Mouse (Mus musculus) cerebellum, adult 11-12 months (tissue): ENCODE measurements around the gene Kat7.

Experiments used
- DNase-seq: peaks from one replicate; pipeline ENCODE4 v3.0.0; 2022

Kat7 gene

DNA sequence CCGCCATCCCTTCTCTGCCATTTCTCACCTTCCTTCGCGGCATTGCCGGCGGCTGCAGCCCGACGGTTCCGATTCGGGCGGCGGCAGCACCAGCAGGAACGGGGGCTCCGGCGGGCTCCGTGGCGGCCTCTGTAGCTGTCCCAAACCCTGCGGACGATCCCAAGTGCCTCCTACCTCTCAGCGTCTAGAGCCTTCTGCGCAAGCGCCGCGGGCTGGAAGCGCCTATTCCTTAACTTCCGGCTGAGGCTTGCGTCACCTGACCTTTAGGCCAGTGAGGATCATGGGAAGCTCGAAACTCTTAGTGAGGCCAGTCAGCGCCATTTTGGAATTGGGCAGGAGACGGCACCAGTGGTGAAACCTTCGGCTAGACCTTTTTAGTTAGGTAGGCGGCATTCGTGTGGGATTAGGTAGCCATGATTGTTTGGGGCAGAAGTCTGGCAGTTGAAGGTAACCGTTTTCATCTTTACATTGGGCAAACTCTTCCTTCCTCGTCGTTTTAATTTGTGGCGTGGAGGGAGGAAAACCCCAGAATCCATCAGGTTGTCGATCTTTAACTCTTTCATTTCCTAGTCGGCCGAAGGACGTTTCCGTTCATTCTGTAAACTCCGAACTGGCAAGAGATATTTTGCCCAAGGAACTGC, at the start of gene Kat7:
TSS of gene Kat7 (minus strand) at position 240 of the 641 bp plus-strand sequence.
- DNase-seq = peak; percentile 99

DNA sequence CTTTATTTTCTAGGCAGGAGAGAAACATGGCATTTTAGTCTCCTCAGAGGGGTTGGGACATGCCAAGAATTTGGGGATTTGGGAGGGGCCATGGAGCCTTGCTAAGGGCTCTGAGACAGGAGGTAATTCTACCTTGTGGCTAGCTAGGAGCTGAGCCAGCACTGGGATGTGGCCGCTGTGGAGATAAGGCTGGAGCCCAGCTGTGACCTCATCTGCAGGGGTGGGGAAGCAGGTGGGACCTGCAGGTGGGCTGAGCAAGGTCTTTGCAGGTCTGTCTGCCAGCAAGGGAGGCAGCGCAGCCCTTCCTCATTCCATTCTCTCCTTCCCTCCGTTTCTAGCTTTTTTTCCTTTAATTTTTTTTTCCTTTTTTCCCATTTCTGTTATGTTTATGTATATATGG, 48.2 kb upstream of the Kat7 start:
- no peak for DNase-seq

GRCm38 (mm10) chr11:95356469-95357273, 46.6 kb upstream of the Kat7 start:
- no peak for DNase-seq

DNA sequence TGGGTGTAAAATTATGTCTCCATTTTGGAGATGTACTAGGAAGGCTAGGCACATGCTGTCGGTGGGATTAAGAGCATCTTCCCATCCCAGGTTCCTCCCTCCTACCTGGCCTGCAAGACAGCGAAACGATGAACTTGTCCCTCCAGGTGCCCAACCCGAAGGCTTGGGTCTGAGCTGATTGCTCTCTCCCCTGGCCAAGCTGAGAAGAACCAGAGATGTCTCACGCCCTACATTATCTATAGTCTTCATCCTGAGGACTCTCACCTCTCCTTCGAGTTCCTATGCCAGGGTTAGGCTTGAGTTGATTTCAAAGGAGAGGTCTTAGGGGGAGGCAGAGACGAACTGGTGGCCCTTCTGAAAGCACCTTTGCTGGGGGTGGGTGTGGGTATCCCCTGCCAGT, 46.0 kb upstream of the Kat7 start:
- no peak for DNase-seq

GRCm38 (mm10) chr11:95355661-95356011, 45.6 kb upstream of the Kat7 start:
- no peak for DNase-seq

- no peak for DNase-seq
These were observed 45.1 kb upstream of the Kat7 start for GRCm38 (mm10) chr11:95354945-95355660.

GRCm38 (mm10) chr11:95354228-95354944, 44.3 kb upstream of the Kat7 start:
- no peak for DNase-seq

GRCm38 (mm10) chr11:95353226-95353625, 43.2 kb upstream of the Kat7 start:
- DNase-seq = no peak

- DNase-seq = no peak
These were observed 42.6 kb upstream of the Kat7 start for GRCm38 (mm10) chr11:95352686-95353085.

DNA sequence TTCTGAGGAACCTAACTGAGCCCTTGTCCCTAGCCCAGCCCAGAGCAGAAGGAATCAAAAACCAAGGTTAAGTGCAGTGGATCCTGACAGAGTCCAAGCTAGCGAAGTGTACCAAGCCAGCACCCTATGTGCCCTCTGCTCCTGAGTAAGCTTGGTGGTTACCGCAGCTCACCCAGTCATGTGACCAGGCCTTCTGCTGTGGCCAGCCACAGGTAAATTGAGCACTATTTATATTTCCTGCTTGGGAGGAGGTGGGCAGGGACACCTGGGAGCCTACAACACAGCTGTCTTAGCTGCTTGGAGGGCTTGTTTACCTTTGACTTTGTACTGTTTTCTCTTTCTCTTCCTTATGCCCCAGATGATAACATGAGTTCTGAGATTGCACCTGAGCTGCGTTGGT, 40.9 kb upstream of the Kat7 start:
- DNase-seq = no peak

DNA sequence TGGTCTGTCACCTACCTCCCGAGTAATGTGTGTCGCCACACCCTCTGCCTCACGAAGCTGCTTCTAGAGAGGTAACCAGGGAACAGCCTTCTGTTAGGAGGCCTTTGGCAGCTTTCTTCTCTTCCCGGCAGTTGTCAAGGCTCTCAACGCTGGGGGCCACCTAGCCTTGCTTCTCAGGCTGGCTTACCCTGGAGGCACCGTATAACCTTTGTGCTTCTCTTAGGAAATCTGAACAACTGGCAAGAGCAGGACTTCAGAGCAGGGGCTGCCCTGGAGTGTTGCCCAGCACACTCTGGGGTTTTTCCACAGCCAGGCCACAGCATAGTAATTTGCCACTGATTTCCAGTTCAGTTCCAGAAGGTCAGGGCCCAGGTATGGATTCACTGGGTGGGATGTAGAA, 40.2 kb upstream of the Kat7 start:
- DNase-seq = no peak

DNA sequence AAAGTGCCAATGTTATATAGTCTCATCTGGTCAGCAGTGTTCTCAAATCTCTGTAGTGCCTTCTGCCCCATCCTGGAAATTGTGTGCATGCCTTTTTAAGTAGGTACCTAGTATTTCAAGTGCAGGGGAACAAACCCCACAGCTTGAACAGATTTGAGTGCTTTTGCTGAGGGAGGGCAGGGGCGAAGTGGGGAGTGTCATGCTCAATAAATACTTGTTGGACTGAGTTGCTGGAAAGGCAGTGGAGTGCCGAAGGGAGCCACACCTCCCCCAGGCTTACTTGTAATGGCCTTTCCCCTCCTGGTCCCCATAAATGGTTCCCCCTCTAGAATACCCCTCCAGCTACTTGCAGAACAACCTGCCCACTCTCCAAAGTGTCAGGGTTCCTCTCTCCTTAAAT, 34.1 kb upstream of the Kat7 start:
- no peak for DNase-seq

- DNase-seq = no peak
These were observed 33.1 kb upstream of the Kat7 start for GRCm38 (mm10) chr11:95343180-95343579.

- no peak for DNase-seq
These were observed 30.6 kb upstream of the Kat7 start for GRCm38 (mm10) chr11:95340664-95341063.

- no peak for DNase-seq
These were observed 30.2 kb upstream of the Kat7 start for GRCm38 (mm10) chr11:95340259-95340658.

GRCm38 (mm10) chr11:95339471-95340021, 29.5 kb upstream of the Kat7 start:
- DNase-seq = no peak

GRCm38 (mm10) chr11:95337846-95338342, 27.8 kb upstream of the Kat7 start:
- DNase-seq = no peak

GRCm38 (mm10) chr11:95337129-95337813, 27.2 kb upstream of the Kat7 start:
- no peak for DNase-seq

DNA sequence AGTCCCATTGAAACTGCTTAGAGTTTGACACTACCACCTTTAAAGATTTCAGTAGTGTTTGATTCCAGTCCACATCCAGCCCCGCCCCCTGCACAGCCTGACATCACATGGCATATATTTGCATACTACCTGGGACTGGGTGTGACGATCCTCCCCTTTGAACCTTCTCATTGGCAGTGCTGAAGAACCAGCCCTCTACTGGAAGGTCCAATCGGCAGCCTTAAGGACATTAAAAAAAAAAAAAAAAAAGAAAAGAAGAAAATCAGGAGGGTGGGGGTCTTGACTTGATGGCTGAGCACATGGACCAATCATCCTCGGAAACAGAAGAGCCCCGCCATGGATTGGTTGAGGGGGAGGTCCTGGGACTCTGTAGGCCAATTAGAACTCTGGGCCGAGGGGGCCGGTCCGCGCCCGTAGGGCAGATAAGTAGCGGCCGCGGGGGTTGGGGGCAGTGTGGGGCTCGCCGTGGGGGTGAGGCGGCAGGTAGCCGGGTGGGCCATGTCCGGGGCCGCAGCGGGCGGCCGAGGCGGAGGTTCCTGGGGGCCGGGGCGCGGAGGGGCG, 26.6 kb upstream of the Kat7 start, which contains the start of gene Fam117a:
TSS of gene Fam117a (plus strand) at position 451 of the 561 bp plus-strand sequence.
- peak; percentile 32 for DNase-seq

- DNase-seq = no peak
These were observed 24.5 kb upstream of the Kat7 start for GRCm38 (mm10) chr11:95334448-95335060.

- no peak for DNase-seq
These were observed 23.8 kb upstream of the Kat7 start for GRCm38 (mm10) chr11:95333805-95334204.
